10 mouse cellular contexts compared by ENCODE assay signal in genomic region chr10:59963609-59964008, GRCm38 (mm10). TPM values are rescaled to one million over a fixed set of nuclear protein-coding genes. Genes with fewer than 3 reads are reported as not detected.
DNase-seq lines count a peak whose midpoint lies in the region; ATAC-seq lines count a peak whose summit lies in the region.
"Had no signal": no experiment of that assay in that cellular context is flagged by ENCODE, and none has a peak within 500 bp of the region (broad histone marks: within the 10 kb centered on the region; RNA-seq: fewer than 3 reads in every experiment).

No protein-coding gene starts in this region.

- no peak overlapping the region for H3K9ac ChIP-seq in hindbrain, embryonic 11.5 days (ENCODE audit: low read depth, low read length)
- no peak overlapping the region for H3K9ac ChIP-seq in hindbrain, embryonic 14.5 days
- no peak overlapping the region for H3K9ac ChIP-seq in neural tube, embryonic 13.5 days
- no peak overlapping the region for H3K9ac ChIP-seq in intestine, embryonic 16.5 days (ENCODE audit: low read depth, low read length)
- H3K9ac ChIP-seq: hindbrain, embryonic 15.5 days had no signal

- no peak for ATAC-seq in hindbrain, embryonic 11.5 days (ENCODE audit: low FRiP score)
- ATAC-seq in hindbrain, embryonic 14.5 days (ENCODE audit: low FRiP score) = no peak
- no peak for ATAC-seq in neural tube, embryonic 13.5 days (ENCODE audit: low read depth)
- peak; percentile 34 for ATAC-seq in intestine, embryonic 16.5 days

- peak overlapping the region; percentile 25; the same call in 1 of the 2 replicates for H3K27ac ChIP-seq in hindbrain, embryonic 11.5 days (ENCODE audit: low read depth, low read length)
- H3K27ac ChIP-seq in hindbrain, embryonic 14.5 days = no peak overlapping the region
- H3K27ac ChIP-seq in neural tube, embryonic 13.5 days (replicated peaks) = peak overlapping the region; percentile 75
- peak overlapping the region; percentile 20 for H3K27ac ChIP-seq in intestine, embryonic 16.5 days (ENCODE audit: low read length)

- H3K4me2 ChIP-seq in hindbrain, embryonic 11.5 days (replicated peaks; ENCODE audit: low read depth, low read length) = no peak overlapping the region
- no peak overlapping the region for H3K4me2 ChIP-seq in hindbrain, embryonic 14.5 days (replicated peaks)
- H3K4me2 ChIP-seq in neural tube, embryonic 13.5 days = no peak overlapping the region
- no peak overlapping the region for H3K4me2 ChIP-seq in intestine, embryonic 16.5 days (ENCODE audit: low read depth, low read length)

- H3K4me3 ChIP-seq in hindbrain, embryonic 11.5 days (ENCODE audit: low read depth, low read length) = no peak overlapping the region
- no peak overlapping the region for H3K4me3 ChIP-seq in hindbrain, embryonic 14.5 days (replicated peaks; ENCODE audit: low read length)
- no peak overlapping the region for H3K4me3 ChIP-seq in neural tube, embryonic 13.5 days
- H3K4me3 ChIP-seq in intestine, embryonic 16.5 days (ENCODE audit: low read length) = no peak overlapping the region
- H3K4me3 ChIP-seq: myocyte had no signal

- no peaks in the 10 kb centered on the region for H3K9me3 ChIP-seq in hindbrain, embryonic 11.5 days (ENCODE audit: control insufficient read depth, low read length)
- H3K9me3 ChIP-seq in hindbrain, embryonic 14.5 days (ENCODE audit: control insufficient read depth, low read length) = no peaks in the 10 kb centered on the region
- no peaks in the 10 kb centered on the region for H3K9me3 ChIP-seq in neural tube, embryonic 13.5 days
- no peaks in the 10 kb centered on the region for H3K9me3 ChIP-seq in intestine, embryonic 16.5 days (ENCODE audit: control insufficient read depth, low read length)
- H3K9me3 ChIP-seq: hindbrain, embryonic 15.5 days had no signal

- H3K4me1 ChIP-seq in hindbrain, embryonic 11.5 days (replicated peaks; ENCODE audit: control insufficient read depth, insufficient read depth, low read length) = peaks cover 10% of the 10 kb centered on the region
- peaks cover 24% of the 10 kb centered on the region for H3K4me1 ChIP-seq in hindbrain, embryonic 14.5 days (replicated peaks; ENCODE audit: control insufficient read depth, insufficient read depth, low read length)
- H3K4me1 ChIP-seq in neural tube, embryonic 13.5 days (replicated peaks) = peaks cover 30% of the 10 kb centered on the region
- H3K4me1 ChIP-seq in intestine, embryonic 16.5 days (ENCODE audit: control insufficient read depth, insufficient read depth, low read length) = peaks cover 25% of the 10 kb centered on the region

- no peaks in the 10 kb centered on the region for H3K36me3 ChIP-seq in hindbrain, embryonic 11.5 days (ENCODE audit: control insufficient read depth, insufficient read depth, low read length)
- H3K36me3 ChIP-seq in hindbrain, embryonic 14.5 days (replicated peaks; ENCODE audit: control insufficient read depth, insufficient read depth) = no peaks in the 10 kb centered on the region
- H3K36me3 ChIP-seq in neural tube, embryonic 13.5 days = no peaks in the 10 kb centered on the region
- H3K36me3 ChIP-seq in intestine, embryonic 16.5 days (ENCODE audit: control insufficient read depth, insufficient read depth, low read length) = no peaks in the 10 kb centered on the region
- H3K36me3 ChIP-seq: hindbrain, embryonic 15.5 days had no signal

- no peak for DNase-seq in hindbrain, embryonic 11.5 days (ENCODE audit: low spot score)
- no peak for DNase-seq in hindbrain, embryonic 14.5 days (ENCODE audit: low spot score)
- no peak for DNase-seq in neural tube, embryonic 10.5 days (ENCODE audit: extremely low spot score, low spot score)
- DNase-seq in thymus, postnatal 14 days = peak; percentile 64
- DNase-seq in cerebellum, postnatal 14 days = no peak
- no peak for DNase-seq in right cerebral cortex, postnatal 14 days

- no peaks in the 10 kb centered on the region for H3K27me3 ChIP-seq in hindbrain, embryonic 11.5 days (ENCODE audit: control insufficient read depth, insufficient read depth, low read length)
- H3K27me3 ChIP-seq in hindbrain, embryonic 14.5 days (ENCODE audit: control insufficient read depth, insufficient read depth, low read length) = no peaks in the 10 kb centered on the region
- H3K27me3 ChIP-seq in neural tube, embryonic 13.5 days = no peaks in the 10 kb centered on the region
- H3K27me3 ChIP-seq in intestine, embryonic 16.5 days (replicated peaks; ENCODE audit: control insufficient read depth, insufficient read depth, low read length) = no peaks in the 10 kb centered on the region
- H3K27me3 ChIP-seq: hindbrain, embryonic 15.5 days had no signal

- WGBS in hindbrain, embryonic 11.5 days = 46% methylated on average over 2 of the region's 2 CpGs
- WGBS in hindbrain, embryonic 14.5 days = 49% methylated on average over 2 of the region's 2 CpGs
- 62% methylated on average over 2 of the region's 2 CpGs for WGBS in neural tube, embryonic 13.5 days
- 67% methylated on average over 2 of the region's 2 CpGs for WGBS in intestine, embryonic 16.5 days

RNA-seq across cellular contexts. Expression of gene Ddit4, which starts 12.0 kb away (rescaled TPM):
- 4.6 and 5.5 TPM in 2 replicates for polyA plus RNA-seq in hindbrain, embryonic 11.5 days (2014; fragmentation: Nextera tagmentation; extraction: Ambion mirVana)
- polyA plus RNA-seq in hindbrain, embryonic 14.5 days (2014; fragmentation: Nextera tagmentation; extraction: Ambion mirVana) = 8.8 and 10.5 TPM in 2 replicates
- polyA plus RNA-seq in neural tube, embryonic 13.5 days (2015; fragmentation: Nextera tagmentation; extraction: Ambion mirVana) = 72.8 and 78.2 TPM in 2 replicates
- polyA plus RNA-seq in intestine, embryonic 16.5 days (2015; fragmentation: Nextera tagmentation; extraction: Ambion mirVana) = 28.6 and 33.1 TPM in 2 replicates

RNA-seq across cellular contexts. Expression of gene Ascc1, which starts 39.0 kb away (rescaled TPM):
- polyA plus RNA-seq in hindbrain, embryonic 11.5 days (2014; fragmentation: Nextera tagmentation; extraction: Ambion mirVana) = 41.1 and 42.9 TPM in 2 replicates
- polyA plus RNA-seq in hindbrain, embryonic 14.5 days (2014; fragmentation: Nextera tagmentation; extraction: Ambion mirVana) = 45.6 and 45.9 TPM in 2 replicates
- 41.7 and 44.5 TPM in 2 replicates for polyA plus RNA-seq in neural tube, embryonic 13.5 days (2015; fragmentation: Nextera tagmentation; extraction: Ambion mirVana)
- polyA plus RNA-seq in intestine, embryonic 16.5 days (2015; fragmentation: Nextera tagmentation; extraction: Ambion mirVana) = 47.2 and 47.3 TPM in 2 replicates

RNA-seq across cellular contexts. Expression of gene Anapc16, which starts 39.3 kb away (rescaled TPM):
- polyA plus RNA-seq in hindbrain, embryonic 11.5 days (2014; fragmentation: Nextera tagmentation; extraction: Ambion mirVana) = 97.1 and 115 TPM in 2 replicates
- polyA plus RNA-seq in hindbrain, embryonic 14.5 days (2014; fragmentation: Nextera tagmentation; extraction: Ambion mirVana) = 94.2 and 110 TPM in 2 replicates
- polyA plus RNA-seq in neural tube, embryonic 13.5 days (2015; fragmentation: Nextera tagmentation; extraction: Ambion mirVana) = 98.1 and 118 TPM in 2 replicates
- 94.0 and 97.8 TPM in 2 replicates for polyA plus RNA-seq in intestine, embryonic 16.5 days (2015; fragmentation: Nextera tagmentation; extraction: Ambion mirVana)
